Mouse (Mus musculus): ENCODE data around the gene Rab13.

- no peak for TF ChIP-seq CTCF (IDR thresholded peaks at IDR 0.05; ENCODE audit: borderline replicate concordance, insufficient read depth, low read depth, low read length)
- TF ChIP-seq POLR2A (IDR thresholded peaks at IDR 0.05; ENCODE audit: borderline replicate concordance, insufficient read depth, low read length) = no peak
These were observed 34.1 kb downstream of the Rab13 start for GRCm38 (mm10) chr3:90247630-90247959.
